Mouse (Mus musculus) olfactory bulb, adult 2 months (tissue): ENCODE data around the gene Fam45a.

Source experiments
- CTCF ChIP-seq: fragments of 200-500 bp; IDR thresholded peaks from 2 replicates; pipeline ENCODE4 v1.5.1; 2012; ENCODE audit warnings: low read depth, mild to moderate bottlenecking, low read length, moderate library complexity; ENCODE audit not compliant: insufficient read depth
- POLR2A ChIP-seq: fragments of 200-500 bp; IDR thresholded peaks from 2 replicates; pipeline ENCODE4 v1.6.1; 2012; ENCODE audit warnings: mild to moderate bottlenecking, low read depth, low read length, moderate library complexity; ENCODE audit not compliant: insufficient read depth

DNA sequence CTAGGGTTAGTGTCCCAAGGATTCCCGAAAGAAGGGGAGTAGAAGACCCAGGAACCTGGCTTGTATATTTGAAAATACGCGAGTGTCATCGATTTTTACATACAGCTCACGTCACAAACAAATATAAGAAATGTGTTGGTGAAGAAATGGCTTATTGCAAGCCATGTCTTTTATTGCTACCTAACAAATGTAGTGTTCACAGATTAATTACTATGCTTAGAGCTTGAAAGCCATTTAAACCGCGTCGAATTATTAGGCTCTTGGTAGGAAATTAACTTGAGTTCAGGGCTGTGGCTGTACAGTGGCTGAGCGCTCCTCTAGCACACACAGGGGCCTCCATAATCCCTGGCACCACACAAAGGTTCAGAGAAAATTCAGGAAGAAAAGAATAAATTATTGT lies 20.2 kb upstream of the Fam45a start:
- TF ChIP-seq CTCF (no peak), POLR2A (no peak)
